Mouse (Mus musculus): ENCODE data around the gene Ptpn4.

The Ptpn4 gene

GRCm38 (mm10) chr1:119641090-119641812, 196.2 kb downstream of the Ptpn4 start:
- DNase-seq: no peak

- DNase-seq: peak; percentile 39 to 65
These were observed 197.4 kb downstream of the Ptpn4 start for GRCm38 (mm10) chr1:119640006-119640405.

- DNase-seq: peak in 1 of 2 experiments; percentile 7
These were observed 200.0 kb downstream of the Ptpn4 start for GRCm38 (mm10) chr1:119637188-119638023.

GRCm38 (mm10) chr1:119634746-119635145, 202.7 kb downstream of the Ptpn4 start:
- DNase-seq: no peak

- DNase-seq: no peak
These were observed 207.0 kb downstream of the Ptpn4 start for GRCm38 (mm10) chr1:119630428-119630827.

GRCm38 (mm10) chr1:119626837-119627236, 210.6 kb downstream of the Ptpn4 start:
- DNase-seq: peak; percentile 21 to 51

GRCm38 (mm10) chr1:119624444-119624843, 213.0 kb downstream of the Ptpn4 start:
- no peak for DNase-seq

GRCm38 (mm10) chr1:119605396-119605795, 232.0 kb downstream of the Ptpn4 start:
- no peak for DNase-seq

Measured in kidney, postnatal 4 days (tissue).